Mouse (Mus musculus) left cerebral cortex, postnatal 36 days (tissue): ENCODE measurements around the gene D630003M21Rik. TPM values are rescaled to one million over a fixed set of nuclear protein-coding genes. Genes with fewer than 3 reads are reported as not detected.
A peak's percentile ranks its signal among the peaks of the same experiment; 100 is the strongest.

Experiments used
- DNase-seq, 2 experiments: peaks; one replicate each; pipeline ENCODE4 v3.0.0; 2021 to 2022; ENCODE audit warnings: low spot score in 2 of 2, mixed read lengths in 1 of 2
- intact Hi-C: fragments of 180-260 bp; cut with DNase I; formaldehyde crosslinking; loops from one replicate; pipeline ENCODE4 v1.15.1; 2025
- total RNA-seq, 2 experiments: library from RNA; stranded (reverse); gene quantifications; 2 replicates each; pipeline ENCODE4 v1.2.3; 2021

The D630003M21Rik gene
- total RNA-seq, 2 experiments from 2014 or later: 3.5 TPM

DNA sequence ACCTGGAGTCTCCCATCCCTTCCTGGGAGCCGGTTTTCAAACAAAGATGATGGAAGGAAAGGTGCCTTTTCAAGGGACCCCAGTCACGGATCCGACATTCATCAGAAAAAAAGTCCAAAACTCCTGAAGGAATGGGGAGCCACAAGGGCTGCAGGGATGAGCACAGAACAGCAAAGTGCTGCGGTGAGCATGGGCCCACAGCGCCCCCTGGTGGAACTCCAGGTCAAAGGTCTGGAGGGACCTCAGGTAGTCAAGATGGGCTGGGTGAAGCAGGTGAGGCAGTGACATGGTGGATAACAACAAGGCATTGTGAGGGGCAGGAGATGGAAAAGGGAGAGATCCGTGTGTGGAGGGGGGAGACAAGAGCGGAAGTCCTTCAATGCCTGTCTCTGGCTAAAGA lies 24.9 kb downstream of the D630003M21Rik start:
- DNase-seq: peak; percentile 72 to 75
- intact Hi-C loops: loop anchor here (1.0 to 5.0 kb wide), 3 partner anchors 97 to 600 kb away; no protein-coding TSS in a partner anchor

DNA sequence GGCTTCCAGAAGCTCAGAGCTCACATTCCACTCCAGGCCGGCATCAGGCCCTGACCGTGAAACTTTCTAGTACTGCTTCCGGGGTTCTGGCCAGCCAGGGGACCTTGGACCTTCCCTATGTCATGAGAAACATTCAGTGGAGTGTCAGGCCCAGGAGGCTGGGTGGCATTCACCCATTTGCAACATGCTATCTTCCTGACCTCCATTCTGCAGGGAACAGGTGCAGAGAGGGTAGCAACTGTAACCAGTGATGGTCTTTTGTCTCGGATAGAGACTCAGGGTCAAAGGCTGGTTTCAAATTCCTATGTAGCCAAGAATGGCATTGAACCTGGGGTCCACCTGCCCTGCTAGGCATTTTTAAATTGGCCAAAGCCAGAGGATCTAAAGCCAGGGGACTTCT lies 25.3 kb downstream of the D630003M21Rik start:
- intact Hi-C loops: loop anchor here (1.0 to 5.0 kb wide), 3 partner anchors 96 to 599 kb away; no protein-coding TSS in a partner anchor
- DNase-seq: no peak

DNA sequence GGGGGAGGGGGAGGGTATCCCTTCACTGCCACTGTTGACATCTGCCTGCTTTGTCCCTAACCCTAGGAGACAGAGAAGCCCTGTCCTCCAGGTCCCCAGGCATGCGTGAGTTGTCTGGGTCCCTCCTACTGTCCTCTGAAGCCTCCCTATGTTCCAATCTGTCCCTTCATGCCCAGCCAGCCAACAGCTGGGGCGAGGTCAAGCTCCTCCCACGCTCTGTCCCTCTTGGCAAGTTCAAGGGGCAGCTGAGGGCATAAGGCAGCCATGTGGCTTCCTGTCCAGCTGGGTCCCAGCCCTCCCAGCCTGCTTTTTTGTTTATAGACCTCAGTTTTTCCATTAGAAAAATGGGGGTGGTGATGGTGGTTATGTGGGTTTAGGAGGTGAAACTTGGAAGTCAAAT lies 29.7 kb downstream of the D630003M21Rik start:
- intact Hi-C loops: no loop called here
- DNase-seq: no peak

DNA sequence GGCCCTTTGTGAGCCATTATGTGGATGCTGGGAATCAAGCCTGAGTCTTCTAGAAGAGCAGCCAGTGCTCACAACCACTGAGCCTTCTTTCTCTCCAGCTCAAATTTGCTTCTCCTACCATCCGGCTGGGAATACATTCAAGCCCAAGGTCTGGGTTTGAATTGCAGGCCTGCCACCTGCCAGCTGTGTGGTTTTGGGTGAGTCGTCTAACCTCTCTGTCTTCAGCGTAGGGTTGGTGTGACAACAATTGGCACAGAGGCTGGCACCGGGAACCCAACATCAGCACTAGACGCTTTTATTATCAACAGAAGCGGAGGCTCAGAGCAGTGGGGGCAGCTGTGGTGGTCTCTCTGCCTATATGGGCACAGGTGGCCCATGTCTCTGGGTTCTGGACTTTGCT lies 30.2 kb downstream of the D630003M21Rik start:
- DNase-seq: no peak
- intact Hi-C loops: no loop called here

DNA sequence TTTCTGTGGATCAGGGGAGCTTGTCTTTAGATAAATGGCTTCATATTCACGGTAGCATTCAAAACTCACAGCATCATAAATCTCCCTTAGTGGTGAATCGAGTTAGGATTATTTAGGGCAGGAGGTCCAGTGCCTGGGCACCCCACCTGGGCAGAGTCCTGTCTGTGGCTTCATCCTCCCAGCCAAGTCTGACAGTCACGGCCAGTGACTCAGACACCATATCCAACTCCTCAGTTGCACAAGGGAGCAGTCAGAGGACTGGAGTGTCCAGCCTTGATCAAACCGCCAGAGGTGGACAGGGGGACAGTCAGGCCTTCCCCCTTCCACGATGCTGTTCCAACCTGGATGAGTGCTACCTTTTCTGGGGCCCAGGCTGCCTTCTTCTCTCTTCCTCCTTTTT lies 31.1 kb downstream of the D630003M21Rik start:
- intact Hi-C loops: no loop called here
- DNase-seq: no peak

DNA sequence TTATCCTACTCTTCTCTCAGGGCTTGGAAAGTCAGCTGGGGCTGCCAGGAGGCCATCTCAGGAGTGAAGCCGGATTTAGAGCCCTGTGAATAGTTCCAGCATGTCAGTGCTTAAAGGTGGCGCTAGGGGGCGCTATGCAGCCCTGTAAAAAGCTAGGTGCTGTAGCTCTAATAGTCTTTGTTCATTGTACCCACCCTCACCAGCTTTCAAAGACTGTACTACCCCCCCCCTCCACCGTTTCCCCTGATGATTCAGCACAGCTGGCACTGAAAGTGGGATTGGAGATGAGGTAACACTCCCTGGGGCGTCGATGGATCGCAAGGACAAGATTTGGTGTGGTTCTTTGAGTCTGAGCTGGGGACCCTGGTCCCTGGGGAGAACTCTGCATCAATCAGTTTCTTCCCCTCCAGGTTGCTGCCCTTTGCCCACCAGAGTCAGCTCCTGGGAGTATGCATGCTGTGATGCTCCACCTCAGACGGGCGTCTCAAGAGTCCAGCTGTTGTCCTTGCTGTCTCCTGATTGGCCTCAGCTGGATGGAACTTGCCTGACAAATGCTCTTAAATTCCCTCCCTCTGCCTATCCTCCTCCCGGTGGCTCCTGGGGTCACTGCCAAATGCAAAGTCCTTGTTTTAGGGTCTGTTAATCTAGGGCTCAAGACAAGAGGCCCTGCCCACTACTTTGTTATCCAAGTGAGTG lies 33.9 kb downstream of the D630003M21Rik start:
- no peak for DNase-seq
- intact Hi-C loops: no loop called here

DNA sequence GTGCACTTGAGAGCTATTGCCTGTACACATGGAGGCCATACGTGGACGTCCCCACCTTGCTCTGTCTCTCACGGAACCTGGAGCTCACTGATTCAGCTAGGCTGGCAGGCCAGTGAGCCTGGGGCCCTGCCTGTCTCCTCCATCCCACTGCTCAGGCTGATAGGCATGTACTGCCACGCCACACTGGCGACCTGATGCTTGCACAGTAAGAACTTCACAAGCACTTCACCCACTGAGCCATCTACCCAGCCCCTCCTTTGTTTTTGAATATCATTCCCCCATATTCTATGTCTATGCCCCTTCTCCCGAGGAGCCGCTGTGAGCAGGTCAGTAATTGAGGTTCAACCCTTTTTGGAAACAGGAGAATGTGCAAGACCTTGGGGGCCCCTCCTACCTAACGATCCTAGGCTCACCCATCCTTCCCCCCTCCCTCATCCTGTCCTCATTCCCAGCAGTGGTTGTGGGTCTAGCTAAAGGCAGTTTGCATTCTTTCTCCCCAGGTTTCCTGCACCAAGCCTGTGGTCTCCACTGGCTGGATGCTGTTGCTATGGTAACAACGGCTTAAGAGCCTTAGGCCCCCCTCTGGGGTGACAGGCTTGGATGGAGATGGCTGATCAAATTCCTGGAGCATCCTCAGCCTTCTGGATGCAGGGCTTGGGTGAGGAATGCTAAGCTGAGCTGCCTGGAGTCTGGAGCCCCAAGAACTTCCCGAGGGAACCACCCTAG lies 35.2 kb downstream of the D630003M21Rik start:
- intact Hi-C loops: no loop called here
- no peak for DNase-seq

DNA sequence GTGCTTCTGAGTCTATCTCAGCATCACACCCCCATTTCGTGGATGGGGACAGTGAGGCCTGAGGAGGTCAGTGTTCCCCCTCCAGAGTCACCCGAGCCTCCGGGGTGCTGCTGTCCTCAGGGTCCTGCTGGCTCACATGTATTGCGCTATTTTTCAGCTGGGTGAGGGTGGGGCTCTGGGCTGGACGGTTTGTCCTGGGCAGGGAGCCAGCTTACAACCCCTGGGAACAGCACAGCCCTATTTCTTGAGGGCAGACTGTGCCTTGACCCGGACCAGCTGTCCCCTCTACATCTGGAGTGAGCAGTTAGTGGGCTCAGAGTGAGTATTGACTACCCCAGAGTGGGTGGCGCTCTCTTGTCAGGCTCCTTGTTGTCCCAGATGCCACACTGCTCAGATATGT lies 37.9 kb downstream of the D630003M21Rik start:
- intact Hi-C loops: no loop called here
- DNase-seq: no peak

DNA sequence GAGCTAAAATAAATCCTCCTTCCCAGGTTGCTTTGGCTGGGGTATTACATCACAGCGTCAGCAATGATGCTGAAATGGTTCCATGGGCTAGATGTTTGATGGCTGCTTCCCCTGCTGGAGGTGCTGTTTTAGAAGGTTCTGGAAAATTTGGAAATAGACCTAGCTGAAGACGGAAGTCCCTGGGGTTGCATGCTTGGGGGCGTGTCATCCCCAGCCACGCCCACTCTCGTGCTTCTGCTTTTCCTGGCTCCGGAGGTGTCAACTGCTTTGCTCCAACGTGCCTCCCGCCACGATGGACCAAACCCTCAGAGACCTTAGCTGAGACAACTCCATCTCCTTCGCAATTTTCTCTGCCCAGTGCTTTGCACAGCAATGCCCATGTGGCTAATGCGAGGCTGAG lies 39.6 kb downstream of the D630003M21Rik start:
- intact Hi-C loops: no loop called here
- no peak for DNase-seq

DNA sequence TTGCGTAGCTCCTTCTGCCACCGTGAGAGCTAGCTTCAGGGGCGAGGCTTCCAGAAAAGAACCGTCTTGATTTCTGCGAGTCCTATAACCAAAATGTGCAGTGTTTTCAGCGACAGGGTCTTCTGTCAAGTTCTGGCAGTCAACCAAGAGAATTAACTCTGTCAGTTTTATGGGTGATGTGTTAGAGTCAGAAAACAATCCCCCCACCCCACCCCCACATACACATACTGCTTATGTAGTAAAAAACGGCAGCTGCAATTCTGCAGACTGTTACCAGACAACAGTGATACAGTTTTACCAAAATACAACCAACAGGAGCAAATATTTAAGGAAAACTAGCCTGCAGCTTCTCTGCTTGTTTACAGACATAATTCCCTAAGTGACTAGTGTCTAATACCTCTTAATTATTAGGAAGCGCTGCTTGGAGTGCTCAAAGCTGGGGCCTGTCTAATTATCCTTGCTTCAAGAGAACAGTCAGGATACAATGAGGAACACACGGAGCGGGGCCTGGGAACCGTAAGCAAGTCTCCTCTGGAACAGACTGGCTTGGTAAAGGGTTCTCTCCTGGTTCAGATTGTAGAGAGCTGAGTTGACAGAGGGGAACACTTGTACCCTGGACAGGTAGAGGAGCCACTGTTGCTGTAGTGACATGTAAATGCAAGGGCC lies 42.7 kb downstream of the D630003M21Rik start:
- intact Hi-C loops: no loop called here
- no peak for DNase-seq

DNA sequence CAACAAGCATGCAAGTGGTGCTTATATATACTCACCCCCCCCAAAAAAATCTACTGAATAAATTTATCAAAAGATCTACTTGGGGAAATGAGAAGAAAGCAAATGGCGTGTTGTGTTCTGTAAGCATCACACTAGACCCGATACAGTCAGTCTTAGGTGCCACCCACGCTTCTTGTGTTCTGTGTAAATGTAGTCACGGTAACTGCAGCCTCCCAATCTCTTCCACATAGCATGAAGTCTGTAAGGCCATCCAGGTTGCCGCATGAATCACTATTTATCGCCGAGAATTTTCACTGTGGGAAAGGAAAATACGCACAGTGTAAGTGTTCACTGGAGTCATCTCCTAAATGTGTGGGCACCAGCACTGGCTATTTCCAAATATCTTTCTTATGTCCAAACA lies 45.8 kb downstream of the D630003M21Rik start:
- intact Hi-C loops: no loop called here
- DNase-seq: no peak

DNA sequence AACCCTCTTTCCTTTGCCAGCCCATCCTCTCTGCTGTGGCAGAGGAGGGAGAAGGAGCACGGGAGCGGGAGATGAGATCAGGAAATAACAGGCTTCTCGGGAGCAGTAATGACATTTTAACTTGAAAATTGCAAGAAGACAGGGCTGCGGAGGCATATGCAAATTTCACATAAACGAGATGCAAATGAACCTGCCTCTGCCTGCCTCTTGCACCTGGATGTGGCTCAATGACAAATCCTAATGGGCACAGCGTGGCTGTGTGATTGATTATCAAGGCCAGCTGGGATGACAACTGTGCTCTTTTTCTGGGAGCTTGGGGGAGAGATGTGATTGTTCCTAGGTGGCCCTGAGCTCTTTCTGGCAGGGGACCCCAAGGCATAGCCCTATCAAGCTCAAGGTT lies 47.1 kb downstream of the D630003M21Rik start:
- intact Hi-C loops: no loop called here
- no peak for DNase-seq

DNA sequence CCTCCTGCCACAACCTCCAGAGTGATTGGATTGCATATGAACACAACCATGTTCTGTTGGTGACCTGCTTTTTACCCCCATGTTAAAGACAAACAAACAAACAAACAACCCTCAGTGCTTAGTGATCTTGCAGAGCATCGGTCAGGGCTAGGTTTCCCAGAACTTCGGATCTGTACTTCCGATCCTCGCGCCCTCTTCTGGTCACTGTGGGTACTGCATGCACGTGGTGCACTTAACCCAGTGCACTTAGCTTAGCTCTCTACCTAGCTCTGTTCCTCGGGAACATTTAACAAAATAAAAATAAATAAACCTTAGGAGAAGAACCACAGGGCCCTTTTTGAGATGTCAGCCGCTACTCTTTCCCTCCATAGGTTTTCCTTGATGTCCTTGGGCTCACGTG lies 48.2 kb downstream of the D630003M21Rik start:
- no peak for DNase-seq
- intact Hi-C loops: no loop called here

DNA sequence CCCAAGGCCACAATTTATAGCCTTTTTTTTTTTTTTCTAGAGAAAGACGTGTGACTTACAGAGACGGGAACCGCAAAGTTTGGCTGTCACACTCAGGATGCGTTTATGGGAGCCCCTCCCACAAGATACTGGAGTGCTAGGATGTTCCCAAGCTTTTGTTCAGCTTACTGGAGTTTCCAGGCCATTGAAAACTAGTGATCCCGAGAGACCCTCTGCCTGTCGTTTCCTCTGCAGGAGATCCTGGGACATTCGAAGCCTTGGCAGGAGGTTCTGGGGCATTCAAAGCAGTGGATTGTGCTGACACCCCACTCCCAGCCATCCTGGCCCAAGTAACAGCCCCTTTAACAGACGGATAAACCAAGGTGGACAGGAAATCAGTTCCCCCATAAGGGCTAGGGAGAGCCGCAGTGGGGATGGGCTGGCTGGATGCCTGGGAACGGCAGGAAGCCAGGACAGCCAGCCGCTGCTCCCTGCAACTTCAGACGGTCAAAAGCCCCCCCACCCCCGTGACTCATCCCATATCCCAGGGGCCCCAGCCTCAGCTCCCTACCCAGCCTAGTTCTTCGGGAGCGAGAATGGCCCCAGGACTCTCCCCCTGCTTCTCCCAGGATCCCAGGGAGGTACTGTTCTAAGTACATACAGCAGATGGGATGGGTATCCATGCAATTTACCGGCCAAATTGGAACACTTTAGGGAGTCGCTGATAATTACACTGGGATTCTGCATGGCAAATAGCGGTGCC lies 49.5 kb downstream of the D630003M21Rik start:
- DNase-seq: no peak
- intact Hi-C loops: no loop called here

DNA sequence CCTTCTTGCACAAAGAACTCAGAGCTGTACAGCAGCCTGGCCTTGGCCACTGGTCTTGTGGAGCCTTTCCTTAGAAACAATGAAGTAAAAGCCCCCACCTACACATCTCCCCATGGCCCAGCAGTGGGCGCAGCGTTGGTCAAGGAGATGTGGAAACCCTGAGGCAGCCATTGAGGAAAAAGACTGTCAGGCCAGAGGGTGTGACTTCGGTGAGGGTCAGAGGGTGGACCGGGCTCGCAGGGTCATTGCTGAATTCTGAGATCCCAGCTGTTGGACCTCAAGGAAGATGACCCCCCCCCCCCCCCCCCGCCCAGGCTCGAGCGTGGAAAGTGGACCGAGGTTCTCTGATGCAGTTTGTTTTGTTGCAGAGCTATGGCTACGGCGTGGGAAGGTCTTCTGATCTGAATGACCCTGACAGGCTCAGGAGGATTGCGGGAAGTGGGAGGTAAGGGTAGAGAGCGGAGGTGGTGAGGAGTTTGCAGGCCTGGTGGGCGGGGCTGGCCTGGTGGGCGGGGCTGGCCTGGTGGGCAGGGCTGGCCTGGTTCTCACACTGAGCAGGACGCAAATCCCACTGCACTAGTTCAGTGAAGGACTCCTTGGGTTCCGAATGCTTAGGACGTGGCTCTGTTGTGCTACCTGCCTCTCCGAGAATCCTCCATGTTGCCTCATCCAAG lies 50.2 kb downstream of the D630003M21Rik start:
- DNase-seq: no peak

DNA sequence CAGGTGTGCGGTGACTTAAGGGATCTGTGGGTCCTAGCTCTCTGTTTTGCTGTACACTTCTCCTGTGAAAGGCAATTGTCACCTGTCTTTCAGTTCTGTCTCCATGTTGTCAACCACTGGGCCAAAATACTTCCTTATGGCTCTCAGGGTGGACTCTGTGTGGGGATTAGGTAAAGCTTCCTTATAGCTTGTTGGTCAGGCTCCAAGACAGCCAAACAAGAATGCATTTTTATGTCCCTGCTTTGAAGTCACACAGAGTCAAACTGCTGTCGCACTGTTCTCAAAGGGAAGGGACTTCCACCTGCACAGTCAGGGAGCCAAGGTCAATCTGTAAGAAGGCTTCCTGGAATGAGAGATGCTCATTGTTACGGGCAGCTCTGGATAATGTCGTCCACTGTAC lies 50.9 kb downstream of the D630003M21Rik start:
- intact Hi-C loops: no loop called here
- DNase-seq: no peak

More for the DNA sequence above, 50.2 kb downstream of the D630003M21Rik start:
- intact Hi-C loops: no loop called here

DNA sequence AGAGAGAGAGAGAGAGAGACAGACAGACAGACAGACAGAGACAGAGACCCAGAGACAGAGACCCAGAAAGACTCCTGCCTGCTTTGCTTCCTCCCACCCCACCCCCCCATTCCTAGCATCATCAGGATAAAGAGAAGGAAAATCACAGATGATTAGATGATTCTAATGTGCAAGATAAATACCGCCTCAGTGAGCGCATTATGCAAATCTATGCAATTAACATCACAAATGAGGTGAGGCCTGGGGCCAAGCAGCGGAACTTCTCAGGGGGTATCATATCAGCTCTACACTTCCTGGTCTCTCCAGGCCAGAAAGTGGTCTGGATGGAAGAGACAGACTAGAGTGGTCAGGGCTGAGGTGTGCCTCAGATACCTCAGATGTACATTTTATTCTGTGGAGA lies 51.4 kb downstream of the D630003M21Rik start:
- intact Hi-C loops: no loop called here

DNA sequence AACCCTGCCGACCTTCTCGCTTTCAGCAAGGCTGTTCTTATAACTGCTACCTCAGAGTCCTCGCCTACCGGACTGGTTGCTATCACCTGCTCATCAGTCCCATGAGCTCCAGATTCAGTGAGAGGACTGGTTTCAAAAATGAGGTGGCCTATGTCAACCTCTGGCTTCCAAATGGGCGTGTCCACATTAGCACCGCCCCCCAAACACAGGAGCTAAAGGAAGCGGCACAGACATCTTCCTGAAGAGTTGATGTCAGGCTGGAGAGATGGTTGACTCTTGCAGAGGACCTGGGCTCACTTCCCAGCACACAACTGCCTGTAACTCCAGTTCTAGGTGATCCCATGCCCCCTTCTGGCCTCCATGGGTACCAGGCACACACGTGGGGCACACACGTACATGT lies 52.3 kb downstream of the D630003M21Rik start:
- DNase-seq: no peak
- intact Hi-C loops: no loop called here

More for the DNA sequence above, 51.4 kb downstream of the D630003M21Rik start:
- no peak for DNase-seq

DNA sequence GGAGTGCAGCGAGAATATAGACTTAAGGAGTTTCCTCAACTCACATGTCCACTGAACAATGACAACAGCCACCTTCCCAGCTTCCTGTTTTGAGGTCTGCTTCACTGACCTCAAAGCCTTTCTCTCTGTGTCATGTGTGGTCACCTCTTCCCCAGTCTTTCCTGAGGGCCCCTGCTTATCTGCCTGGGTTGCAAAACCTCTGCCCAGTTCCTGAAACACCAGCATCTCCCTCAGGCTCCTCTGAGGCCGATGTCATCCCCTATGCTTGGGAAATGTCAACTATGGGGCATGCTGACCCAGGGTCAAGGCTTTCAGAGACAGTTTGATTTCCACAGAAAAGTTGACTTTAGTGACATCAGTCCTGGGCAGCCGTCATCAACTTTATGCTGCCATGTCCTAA lies 53.6 kb downstream of the D630003M21Rik start:
- no peak for DNase-seq
- intact Hi-C loops: no loop called here
